Mouse (Mus musculus) embryonic facial prominence, embryonic 10.5 days (tissue): ENCODE measurements around the gene Pxt1. TPM values are rescaled to one million over a fixed set of nuclear protein-coding genes. Genes with fewer than 3 reads are reported as not detected.

ENCODE experiments used
- DNase-seq: peaks from one replicate; pipeline ENCODE4 v3.0.0-alpha.2; 2017; ENCODE audit warnings: low spot score
- H3K27ac ChIP-seq: fragments of 300-500 bp; sonication (generic); replicated peaks from 2 replicates; pipeline ENCODE4 v1.5.1; 2016; ENCODE audit warnings: mild to moderate bottlenecking
- H3K27me3 ChIP-seq: fragments of 300-500 bp; sonication (generic); replicated peaks from 2 replicates; pipeline ENCODE4 v1.6.1; 2016; ENCODE audit warnings: low read depth, mild to moderate bottlenecking; ENCODE audit not compliant: poor library complexity, severe bottlenecking
- H3K36me3 ChIP-seq: fragments of 300-500 bp; sonication (generic); replicated peaks from 2 replicates; pipeline ENCODE4 v1.6.1; 2016; ENCODE audit warnings: mild to moderate bottlenecking, moderate library complexity
- H3K4me1 ChIP-seq: fragments of 300-500 bp; sonication (generic); 2 replicates; pipeline ENCODE4 v1.6.1; 2016
- H3K4me3 ChIP-seq: fragments of 300-500 bp; sonication (generic); 2 replicates; pipeline ENCODE4 v1.5.1; 2016; ENCODE audit warnings: mild to moderate bottlenecking, moderate library complexity
- H3K9me3 ChIP-seq: fragments of 300-500 bp; sonication (generic); 2 replicates; pipeline ENCODE4 v1.6.1; 2016; ENCODE audit warnings: mild to moderate bottlenecking
- WGBS: fragments of 180-500 bp; shearing (Covaris S2); methylation state at CpG from one replicate; pipeline ENCODE4 v1.1.7; 2016; 5-methylcytosine and 5-hydroxymethylcytosine counted together
- polyA plus RNA-seq: library from polyadenylated mRNA; unstranded; fragments of >200 nt; fragmentation: Nextera tagmentation; extraction: Ambion mirVana; gene quantifications from 2 replicates; pipeline ENCODE4 v1.2.1, GENCODE M21; 2016

The Pxt1 gene
- polyA plus RNA-seq, 1 experiment from 2014 or later = 0.20 TPM

DNA sequence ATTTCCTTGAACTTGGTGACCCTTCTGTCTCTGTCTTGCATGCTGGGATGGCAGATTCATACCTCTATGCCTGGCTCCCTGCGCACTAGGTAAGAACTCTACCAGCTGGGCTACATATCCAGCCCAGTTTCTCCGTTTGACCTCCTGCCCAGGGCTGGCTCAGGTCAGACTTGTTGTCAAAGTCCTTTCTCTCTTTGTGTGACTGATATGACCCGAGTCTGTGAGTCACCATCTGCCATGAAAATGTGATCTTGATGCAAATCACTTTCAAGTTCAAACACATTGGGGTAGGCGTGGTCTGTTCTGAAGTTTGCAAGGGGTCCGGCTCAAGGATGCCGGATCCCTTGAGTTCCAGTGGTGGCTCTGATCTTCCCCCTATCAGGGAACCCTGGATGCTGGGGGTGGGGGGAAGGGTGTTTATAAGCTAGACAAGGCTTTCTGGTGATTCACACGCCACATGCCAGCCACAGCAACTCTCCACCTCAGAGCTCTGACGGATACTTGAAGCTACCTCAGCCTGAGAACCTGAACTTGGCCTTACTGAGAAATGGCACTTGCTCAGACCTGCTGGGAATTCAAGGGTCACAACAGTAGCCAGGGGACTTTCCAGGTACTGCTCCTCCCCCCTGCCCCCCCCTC, 18.6 kb downstream of the Pxt1 start:
- DNase-seq = no peak
- WGBS = 86% methylated on average over 8 of the region's 8 CpGs

GRCm38 (mm10) chr17:28922096-28922495, 21.5 kb downstream of the Pxt1 start:
- WGBS = 65% methylated on average over 6 of the region's 6 CpGs
- Histone ChIP-seq H3K36me3 (no peaks in the 10 kb centered on the region), H3K27me3 (no peaks in the 10 kb centered on the region), H3K9me3 (no peaks in the 10 kb centered on the region), H3K4me3 (no peak overlapping the region), H3K27ac (no peak overlapping the region), H3K4me1 (peaks cover 11% of the 10 kb centered on the region)
- no peak for DNase-seq

More for the DNA sequence above, 18.6 kb downstream of the Pxt1 start:
- Histone ChIP-seq H3K36me3 (no peaks in the 10 kb centered on the region), H3K4me1 (peaks cover 11% of the 10 kb centered on the region), H3K27ac (no peak overlapping the region), H3K4me3 (no peak overlapping the region), H3K9me3 (no peaks in the 10 kb centered on the region), H3K27me3 (no peaks in the 10 kb centered on the region)

DNA sequence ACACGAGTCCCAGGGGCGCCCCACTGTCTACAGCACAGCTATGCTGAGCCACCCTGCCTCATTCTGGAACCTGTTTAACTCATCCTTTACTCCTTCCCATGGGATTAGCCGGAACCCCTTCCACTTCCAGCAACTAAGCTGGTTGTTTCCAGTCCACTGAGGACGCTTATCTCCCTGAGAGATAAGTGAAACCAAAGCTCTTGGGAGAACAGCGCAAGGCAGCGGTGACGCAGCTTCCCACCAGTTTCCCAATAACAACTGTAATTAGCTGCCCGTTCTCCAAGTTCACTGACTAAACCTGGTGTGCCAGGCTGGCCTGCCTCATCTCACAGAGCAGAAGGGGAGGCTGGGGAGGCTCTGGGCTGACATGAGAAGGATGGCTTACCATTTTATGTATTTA, 22.6 kb downstream of the Pxt1 start:
- peaks cover 6% of the 10 kb centered on the region for H3K4me1 ChIP-seq
- DNase-seq = no peak
- H3K9me3 ChIP-seq = no peaks in the 10 kb centered on the region
- no peak overlapping the region for H3K27ac ChIP-seq
- no peaks in the 10 kb centered on the region for H3K27me3 ChIP-seq
- 80% methylated on average over 8 of the region's 8 CpGs for WGBS
- H3K36me3 ChIP-seq = no peaks in the 10 kb centered on the region
- no peak overlapping the region for H3K4me3 ChIP-seq

DNA sequence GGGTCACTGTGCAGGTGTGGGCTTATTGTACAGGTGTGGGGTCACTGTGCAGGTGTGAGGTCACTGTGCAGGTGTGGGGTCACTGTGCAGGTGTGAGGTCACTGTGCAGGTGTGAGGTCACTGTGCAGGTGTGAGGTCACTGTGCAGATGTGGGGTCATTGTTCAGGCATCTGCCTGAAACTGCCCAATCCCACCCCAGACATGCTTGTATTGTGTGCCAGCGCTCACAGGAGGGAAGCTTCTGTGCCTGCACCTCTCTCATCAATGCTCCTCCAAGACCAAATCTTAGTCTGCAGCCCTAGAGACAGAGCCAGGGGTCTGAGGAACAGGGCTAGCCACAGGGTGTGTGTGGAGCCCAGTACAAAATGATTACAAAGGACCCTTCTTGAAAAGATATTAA, 27.1 kb downstream of the Pxt1 start:
- WGBS = 91% methylated on average over 1 of the region's 1 CpGs

DNA sequence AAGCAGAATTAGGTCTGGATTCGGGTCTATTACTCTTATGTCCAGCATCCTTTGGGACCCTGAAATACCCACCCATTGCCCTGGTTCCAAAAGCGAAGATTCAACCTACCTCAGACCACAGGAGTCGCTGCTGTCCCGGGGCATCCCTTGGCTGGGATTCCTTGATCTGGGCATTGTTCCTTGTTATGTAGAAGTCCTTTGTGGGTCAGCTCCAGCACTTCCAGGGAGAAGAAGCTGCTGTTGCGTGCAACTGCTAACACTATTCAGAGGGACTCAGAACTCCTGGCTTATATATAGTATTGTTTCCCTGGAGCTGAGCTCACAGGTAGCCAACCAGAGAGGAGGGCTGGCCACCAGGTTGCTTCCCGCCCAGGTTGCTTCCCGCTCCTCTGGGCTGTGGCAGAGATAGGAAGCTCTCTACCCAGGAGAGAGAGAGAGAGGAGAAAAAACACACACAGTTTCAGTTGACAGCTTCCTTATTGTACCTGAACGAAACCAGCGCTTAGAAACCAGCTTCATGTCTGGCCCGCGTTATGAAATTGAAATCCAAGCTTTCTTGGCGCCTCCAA, 28.5 kb downstream of the Pxt1 start, which contains the start of gene 4930539E08Rik:
Gene 4930539E08Rik, minus strand, starts transcription at position 265 of the 569 bp plus-strand sequence.
- no peak within 1 kb of the TSS for H3K4me3 ChIP-seq

More for the DNA sequence above, 27.1 kb downstream of the Pxt1 start:
- Histone ChIP-seq H3K27ac (no peak overlapping the region), H3K36me3 (no peaks in the 10 kb centered on the region), H3K27me3 (no peaks in the 10 kb centered on the region), H3K4me3 (no peak overlapping the region), H3K9me3 (no peaks in the 10 kb centered on the region), H3K4me1 (no peaks in the 10 kb centered on the region)
- no peak for DNase-seq

GRCm38 (mm10) chr17:28913940-28914339, 29.7 kb downstream of the Pxt1 start:
- Histone ChIP-seq H3K27ac (no peak overlapping the region), H3K4me3 (no peak overlapping the region), H3K36me3 (no peaks in the 10 kb centered on the region), H3K4me1 (peaks cover 14% of the 10 kb centered on the region), H3K9me3 (no peaks in the 10 kb centered on the region), H3K27me3 (peaks cover 18% of the 10 kb centered on the region)
- no peak for DNase-seq
- WGBS = 84% methylated on average over 6 of the region's 6 CpGs

More for the DNA sequence above, 28.5 kb downstream of the Pxt1 start, which contains the start of gene 4930539E08Rik:
- Histone ChIP-seq H3K27me3 (peaks cover 6% of the 10 kb centered on the region), H3K36me3 (no peaks in the 10 kb centered on the region), H3K9me3 (no peaks in the 10 kb centered on the region), H3K27ac (no peak within 1 kb of the TSS), H3K4me1 (peaks cover 2% of the 10 kb centered on the region)
- DNase-seq = no peak
- WGBS = 65% methylated on average over 12 of the region's 12 CpGs

DNA sequence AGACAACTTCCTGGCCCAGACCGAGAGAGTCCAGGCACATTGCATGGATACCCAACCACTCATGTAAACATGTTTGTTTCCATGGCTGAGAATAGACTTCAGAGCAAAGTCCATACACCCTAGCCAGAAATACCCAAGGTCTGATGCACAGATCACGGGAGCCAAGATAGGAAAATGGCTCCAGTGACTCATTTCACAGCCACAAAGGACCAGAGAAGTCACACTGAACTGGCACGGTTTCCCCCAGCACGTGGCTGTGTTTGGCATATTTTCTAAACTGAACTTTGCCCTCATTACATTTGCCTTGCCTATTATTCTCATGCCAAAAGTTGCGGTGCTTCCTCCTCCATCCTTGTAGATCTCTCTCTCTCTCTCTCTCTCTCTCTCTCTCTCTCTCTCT, 30.4 kb downstream of the Pxt1 start:
- Histone ChIP-seq H3K36me3 (no peaks in the 10 kb centered on the region), H3K4me3 (no peak overlapping the region), H3K9me3 (no peaks in the 10 kb centered on the region), H3K4me1 (peaks cover 14% of the 10 kb centered on the region), H3K27me3 (peaks cover 25% of the 10 kb centered on the region), H3K27ac (no peak overlapping the region)
- WGBS = 78% methylated on average over 5 of the region's 5 CpGs
- DNase-seq = no peak

- Histone ChIP-seq H3K4me1 (peaks cover 20% of the 10 kb centered on the region), H3K9me3 (no peaks in the 10 kb centered on the region), H3K4me3 (peak overlapping the region; percentile 48), H3K36me3 (no peaks in the 10 kb centered on the region), H3K27me3 (peaks cover 39% of the 10 kb centered on the region), H3K27ac (no peak overlapping the region)
- WGBS = 13% methylated on average over 7 of the region's 7 CpGs
- peak; percentile 42 for DNase-seq
Measured at GRCm38 (mm10) chr17:28910139-28910538, 33.5 kb downstream of the Pxt1 start.

DNA sequence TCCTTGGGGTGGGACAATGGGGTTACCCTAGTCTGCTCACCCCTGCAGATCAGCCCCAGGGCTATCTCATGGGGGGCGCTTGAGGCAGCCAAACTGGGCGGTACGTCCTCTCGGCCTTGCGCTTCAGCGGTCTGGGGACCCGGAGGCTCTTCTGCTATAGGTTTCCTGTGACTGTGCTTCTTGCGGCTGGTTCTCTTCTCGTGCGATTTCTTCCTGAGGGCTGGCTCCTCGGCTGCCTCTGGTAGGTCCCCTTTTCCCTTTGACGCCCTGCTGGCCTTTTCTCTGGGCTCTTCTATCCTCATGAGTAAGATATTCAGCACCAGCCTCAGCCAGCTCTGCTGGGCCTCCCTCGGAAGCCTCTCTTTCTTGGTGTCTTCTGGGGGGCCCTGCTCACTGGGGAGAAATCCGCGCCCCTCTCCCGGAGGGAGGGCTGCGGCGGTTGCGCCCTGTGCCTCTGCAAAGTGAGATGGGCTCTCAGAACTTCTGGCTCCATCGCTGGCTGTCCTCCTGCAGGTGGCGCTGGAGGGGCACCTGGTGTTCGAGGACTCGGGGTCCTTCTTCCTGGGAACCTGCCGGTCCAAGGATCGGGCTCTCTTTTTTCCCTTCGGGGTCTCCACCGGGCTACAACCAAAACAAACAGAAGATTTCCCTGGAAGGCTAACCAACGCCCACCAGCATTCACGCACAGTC, 34.2 kb downstream of the Pxt1 start:
- peak; percentile 77 for DNase-seq
- Histone ChIP-seq H3K36me3 (no peaks in the 10 kb centered on the region), H3K27me3 (peaks cover 43% of the 10 kb centered on the region), H3K27ac (no peak overlapping the region), H3K4me1 (peaks cover 26% of the 10 kb centered on the region), H3K9me3 (no peaks in the 10 kb centered on the region), H3K4me3 (peak overlapping the region; percentile 48)
- 7% methylated on average over 29 of the region's 29 CpGs for WGBS

DNA sequence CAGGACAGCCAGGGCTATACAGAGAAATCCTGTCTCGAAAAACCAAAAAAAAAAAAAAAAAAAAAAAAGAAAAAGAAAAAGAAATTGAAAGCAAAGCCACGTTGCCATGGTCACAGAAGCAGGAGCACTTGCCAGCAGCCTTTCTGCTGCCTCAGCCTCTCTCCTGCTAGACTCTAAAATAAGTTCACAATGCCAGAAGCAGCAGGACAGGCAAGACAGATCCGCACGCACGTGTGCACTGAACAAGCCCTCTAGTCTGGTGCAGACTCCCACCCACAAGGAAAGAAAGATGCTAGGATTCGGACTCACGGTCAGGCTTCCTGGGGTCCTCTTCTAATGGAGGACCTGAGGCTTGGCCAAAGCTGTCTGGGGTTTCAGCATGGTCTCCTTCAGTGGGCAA, 35.7 kb downstream of the Pxt1 start:
- WGBS = 85% methylated on average over 7 of the region's 7 CpGs
- no peaks in the 10 kb centered on the region for H3K9me3 ChIP-seq
- DNase-seq = no peak
- H3K4me1 ChIP-seq = peaks cover 28% of the 10 kb centered on the region
- peaks cover 43% of the 10 kb centered on the region for H3K27me3 ChIP-seq
- H3K27ac ChIP-seq = no peak overlapping the region
- no peak overlapping the region for H3K4me3 ChIP-seq
- H3K36me3 ChIP-seq = no peaks in the 10 kb centered on the region

- Histone ChIP-seq H3K9me3 (no peaks in the 10 kb centered on the region), H3K27me3 (peaks cover 40% of the 10 kb centered on the region), H3K4me3 (peak overlapping the region; percentile 11; the same call in 1 of the 2 replicates), H3K27ac (no peak overlapping the region), H3K36me3 (no peaks in the 10 kb centered on the region), H3K4me1 (peaks cover 28% of the 10 kb centered on the region)
- no peak for DNase-seq
- 68% methylated on average over 13 of the region's 13 CpGs for WGBS
Measured at GRCm38 (mm10) chr17:28905377-28905916, 38.2 kb downstream of the Pxt1 start.

- no peaks in the 10 kb centered on the region for H3K36me3 ChIP-seq
- peak; percentile 74 for DNase-seq
- peaks cover 24% of the 10 kb centered on the region for H3K4me1 ChIP-seq
- H3K9me3 ChIP-seq = no peaks in the 10 kb centered on the region
- H3K27ac ChIP-seq = no peak overlapping the region; the same call in 1 of the 2 replicates
- H3K4me3 ChIP-seq = peak overlapping the region; percentile 11; the same call in 1 of the 2 replicates
- H3K27me3 ChIP-seq = peaks cover 34% of the 10 kb centered on the region
- 32% methylated on average over 23 of the region's 23 CpGs for WGBS
Measured at GRCm38 (mm10) chr17:28904546-28905376, 38.9 kb downstream of the Pxt1 start.
